Mouse (Mus musculus): ENCODE results near the gene Mms19. TPM values are rescaled to one million over a fixed set of nuclear protein-coding genes. Genes with fewer than 3 reads are reported as not detected.

The Mms19 gene
- polyA plus RNA-seq, 1 experiment, result 142 TPM

DNA sequence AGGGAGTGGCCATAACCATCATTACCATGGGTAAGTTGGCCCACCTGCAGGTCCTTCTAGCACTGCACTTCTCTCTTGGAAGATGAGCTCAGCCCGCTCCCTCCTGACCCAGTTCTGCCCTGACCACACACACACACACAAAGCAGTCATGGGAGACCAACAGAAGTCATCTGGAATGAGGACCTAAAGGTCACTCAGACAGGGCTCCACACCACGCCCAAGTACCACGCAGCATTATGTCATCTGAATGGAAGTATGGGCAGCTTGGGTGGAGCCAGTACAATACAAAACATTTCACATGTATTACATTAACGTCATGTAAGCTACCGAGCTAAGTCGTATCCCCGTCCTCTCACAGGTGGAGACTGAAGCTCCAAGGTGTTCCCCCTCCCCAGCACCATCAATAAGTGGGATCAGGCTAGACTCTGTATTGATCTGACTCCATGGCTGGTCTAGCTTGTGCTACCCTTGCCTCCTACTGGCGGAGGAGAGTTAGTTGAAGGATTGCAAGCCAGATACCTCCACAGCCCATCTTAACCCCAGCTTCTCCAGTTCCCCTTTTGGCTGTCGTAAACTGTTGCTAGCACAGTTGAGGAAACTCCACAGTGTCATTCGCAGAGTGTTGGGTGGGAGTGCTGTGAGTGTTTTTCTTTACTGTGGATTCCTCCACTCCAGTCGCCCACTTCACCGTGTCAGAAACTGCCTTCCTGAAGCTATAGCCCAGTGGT lies 20.5 kb upstream of the Mms19 start:
- WGBS, result 91% methylated on average over 12 of the region's 12 CpGs
- Histone ChIP-seq H3K4me3 (ENCODE audit: control insufficient read depth, insufficient read depth, low read length) (no peak overlapping the region), H3K27me3 (ENCODE audit: control insufficient read depth, insufficient read depth, low read length) (no peaks in the 10 kb centered on the region), H3K27ac (ENCODE audit: control insufficient read depth, insufficient read depth, low read length) (no peak overlapping the region), H3K4me1 (replicated peaks; ENCODE audit: control insufficient read depth, insufficient read depth, low read length) (peaks cover 12% of the 10 kb centered on the region), H3K36me3 (ENCODE audit: control insufficient read depth, insufficient read depth, low read length) (no peaks in the 10 kb centered on the region)
- TF ChIP-seq POLR2A (IDR thresholded peaks at IDR 0.05; ENCODE audit: control insufficient read depth, extremely low read depth, insufficient read depth, low read length, poor library complexity), result no peak
- no peak for TF ChIP-seq CTCF (IDR thresholded peaks at IDR 0.05; ENCODE audit: borderline replicate concordance, control insufficient read depth, extremely low read depth, insufficient read depth, low read length, poor library complexity)
- DNase-seq, result no peak

DNA sequence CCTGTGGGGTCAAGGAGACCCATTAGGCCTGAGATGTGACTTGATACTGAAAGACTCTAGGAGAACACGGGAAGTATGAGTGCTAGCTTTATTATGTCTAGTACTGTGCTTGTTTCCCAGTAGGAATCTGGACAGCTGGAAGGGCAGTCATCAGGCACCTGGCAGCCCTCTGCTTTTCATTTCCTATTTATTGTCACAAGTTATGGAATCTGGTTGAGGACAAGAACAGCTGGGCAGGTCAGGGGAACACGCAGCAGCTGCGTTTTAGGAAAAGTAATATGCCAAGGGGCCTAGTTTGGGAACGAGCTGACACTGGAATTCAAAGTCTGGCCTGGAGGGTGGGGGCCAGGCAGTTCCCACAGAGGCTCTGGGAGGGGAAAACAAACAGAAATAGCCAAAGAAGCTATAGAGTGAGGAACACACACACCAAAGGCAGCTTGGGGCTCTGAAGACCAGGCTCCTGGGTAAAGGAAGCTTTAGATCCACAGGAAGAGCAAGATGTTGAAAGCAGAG lies 19.5 kb upstream of the Mms19 start:
- no peaks in the 10 kb centered on the region for H3K27me3 ChIP-seq (ENCODE audit: control insufficient read depth, insufficient read depth, low read length)
- TF ChIP-seq CTCF (IDR thresholded peaks at IDR 0.05; ENCODE audit: borderline replicate concordance, control insufficient read depth, extremely low read depth, insufficient read depth, low read length, poor library complexity), result no peak
- no peak for TF ChIP-seq POLR2A (IDR thresholded peaks at IDR 0.05; ENCODE audit: control insufficient read depth, extremely low read depth, insufficient read depth, low read length, poor library complexity)
- no peak overlapping the region for H3K4me3 ChIP-seq (ENCODE audit: control insufficient read depth, insufficient read depth, low read length)
- DNase-seq, result no peak
- H3K36me3 ChIP-seq (ENCODE audit: control insufficient read depth, insufficient read depth, low read length), result no peaks in the 10 kb centered on the region
- peaks cover 6% of the 10 kb centered on the region for H3K4me1 ChIP-seq (replicated peaks; ENCODE audit: control insufficient read depth, insufficient read depth, low read length)
- no peak overlapping the region for H3K27ac ChIP-seq (ENCODE audit: control insufficient read depth, insufficient read depth, low read length)
- WGBS, result 86% methylated on average over 4 of the region's 4 CpGs

DNA sequence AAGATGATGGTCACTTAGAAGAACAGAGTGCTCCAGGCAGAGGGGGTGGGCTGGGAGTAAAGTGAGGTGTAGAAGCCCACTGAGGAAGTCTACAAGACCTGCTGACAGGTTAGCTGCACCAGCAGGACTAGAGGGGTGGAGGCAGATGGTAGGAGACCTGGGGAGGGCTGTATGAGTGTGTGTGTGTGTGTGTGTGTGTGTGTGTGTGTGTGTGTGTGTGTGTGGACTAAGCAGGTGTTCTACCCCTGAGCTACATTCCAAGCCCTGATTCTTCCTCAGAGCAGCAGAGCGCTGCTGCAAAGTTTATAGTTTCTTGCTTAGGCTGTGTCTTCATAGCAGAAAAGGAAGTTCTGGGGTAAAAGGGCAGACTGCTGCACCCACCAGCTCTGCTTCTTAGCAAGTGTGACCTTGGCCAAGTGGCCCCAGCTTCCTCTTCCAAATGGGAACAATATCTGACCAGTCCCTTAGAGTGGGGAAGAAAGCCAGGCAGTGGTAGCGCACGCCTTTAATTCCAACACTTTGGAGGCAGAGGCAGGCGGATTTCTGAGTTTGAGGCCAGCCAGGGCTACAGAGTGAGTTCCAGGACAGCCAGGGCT lies 18.8 kb upstream of the Mms19 start:
- H3K27me3 ChIP-seq (ENCODE audit: control insufficient read depth, insufficient read depth, low read length), result no peaks in the 10 kb centered on the region
- no peak overlapping the region for H3K27ac ChIP-seq (ENCODE audit: control insufficient read depth, insufficient read depth, low read length)
- no peak overlapping the region for H3K4me3 ChIP-seq (ENCODE audit: control insufficient read depth, insufficient read depth, low read length)
- 88% methylated on average over 4 of the region's 4 CpGs for WGBS
- peaks cover 2% of the 10 kb centered on the region; the same call in 1 of the 2 replicates for H3K4me1 ChIP-seq (replicated peaks; ENCODE audit: control insufficient read depth, insufficient read depth, low read length)
- DNase-seq, result no peak
- no peaks in the 10 kb centered on the region for H3K36me3 ChIP-seq (ENCODE audit: control insufficient read depth, insufficient read depth, low read length)
- no peak for TF ChIP-seq CTCF (IDR thresholded peaks at IDR 0.05; ENCODE audit: borderline replicate concordance, control insufficient read depth, extremely low read depth, insufficient read depth, low read length, poor library complexity)
- TF ChIP-seq POLR2A (IDR thresholded peaks at IDR 0.05; ENCODE audit: control insufficient read depth, extremely low read depth, insufficient read depth, low read length, poor library complexity), result no peak

DNA sequence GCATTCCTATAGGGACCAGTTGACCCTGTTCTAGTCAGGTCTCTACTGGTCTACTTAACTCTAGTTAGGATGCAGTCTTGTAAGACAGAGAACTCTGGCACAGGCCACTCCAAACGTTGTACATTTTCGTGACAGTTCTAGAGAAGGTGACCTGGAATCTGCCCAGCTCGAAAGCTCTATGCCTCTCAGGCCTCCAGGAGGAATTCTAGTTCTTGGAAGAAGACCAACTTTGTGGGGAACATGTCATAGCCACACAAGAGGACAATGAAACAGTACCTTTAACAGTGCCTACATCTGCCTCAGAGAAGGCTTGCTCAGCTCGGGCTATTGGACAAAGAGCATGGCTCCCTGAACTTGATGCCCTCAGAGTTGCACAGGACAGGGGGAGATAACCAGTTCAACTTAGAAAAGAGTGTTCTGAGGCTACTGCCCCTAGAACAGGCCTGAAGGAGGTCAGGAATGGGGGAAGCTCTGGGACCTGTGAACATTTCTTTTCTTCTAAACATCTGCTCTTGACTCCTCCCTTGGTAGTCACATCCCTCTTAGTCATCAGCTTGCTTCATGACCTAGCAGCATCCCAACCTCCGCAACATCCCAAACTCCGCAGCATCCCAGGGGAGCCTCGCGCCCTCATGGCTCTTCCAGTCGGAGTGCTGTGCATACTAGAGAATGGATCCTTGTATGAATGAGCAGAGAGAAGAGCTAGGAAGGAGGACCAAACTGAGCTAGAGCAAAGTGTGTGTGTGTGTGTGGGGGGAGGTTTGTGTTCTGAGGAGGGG lies 18.0 kb upstream of the Mms19 start:
- H3K4me3 ChIP-seq (ENCODE audit: control insufficient read depth, insufficient read depth, low read length), result no peak overlapping the region
- WGBS, result 95% methylated on average over 9 of the region's 9 CpGs
- H3K36me3 ChIP-seq (ENCODE audit: control insufficient read depth, insufficient read depth, low read length), result no peaks in the 10 kb centered on the region
- H3K27ac ChIP-seq (ENCODE audit: control insufficient read depth, insufficient read depth, low read length), result no peak overlapping the region
- H3K4me1 ChIP-seq (replicated peaks; ENCODE audit: control insufficient read depth, insufficient read depth, low read length), result 0 out of 2 replicates have a peak, but pooled peaks cover 2% of the 10 kb centered on the region
- TF ChIP-seq POLR2A (IDR thresholded peaks at IDR 0.05; ENCODE audit: control insufficient read depth, extremely low read depth, insufficient read depth, low read length, poor library complexity) (no peak), CTCF (IDR thresholded peaks at IDR 0.05; ENCODE audit: borderline replicate concordance, control insufficient read depth, extremely low read depth, insufficient read depth, low read length, poor library complexity) (no peak)
- H3K27me3 ChIP-seq (ENCODE audit: control insufficient read depth, insufficient read depth, low read length), result no peaks in the 10 kb centered on the region
- DNase-seq, result no peak

DNA sequence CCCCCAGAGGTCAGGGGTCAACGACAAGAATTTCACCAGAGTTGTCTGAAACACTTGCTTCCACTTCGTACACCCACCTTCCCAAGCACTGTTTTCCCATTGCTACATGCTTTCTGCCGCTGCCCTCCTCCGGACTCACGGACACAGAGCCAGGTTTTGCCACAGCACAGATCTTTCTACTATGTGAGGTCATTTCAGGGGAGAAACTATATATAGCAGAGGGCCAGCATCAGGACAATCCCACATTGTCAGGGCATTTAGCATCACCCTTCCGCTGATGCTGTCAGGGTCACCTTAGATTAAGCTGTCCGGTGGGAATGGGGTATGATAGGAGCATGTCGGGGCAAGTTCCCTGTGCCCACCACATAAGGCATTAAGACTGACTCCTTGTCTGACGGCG lies 16.1 kb upstream of the Mms19 start:
- no peaks in the 10 kb centered on the region for H3K36me3 ChIP-seq (ENCODE audit: control insufficient read depth, insufficient read depth, low read length)
- no peak for DNase-seq
- 0 out of 2 replicates have a peak, but pooled peaks cover 2% of the 10 kb centered on the region for H3K4me1 ChIP-seq (replicated peaks; ENCODE audit: control insufficient read depth, insufficient read depth, low read length)
- H3K4me3 ChIP-seq (ENCODE audit: control insufficient read depth, insufficient read depth, low read length), result no peak overlapping the region
- no peak overlapping the region for H3K27ac ChIP-seq (ENCODE audit: control insufficient read depth, insufficient read depth, low read length)
- H3K27me3 ChIP-seq (ENCODE audit: control insufficient read depth, insufficient read depth, low read length), result no peaks in the 10 kb centered on the region
- TF ChIP-seq CTCF (IDR thresholded peaks at IDR 0.05; ENCODE audit: borderline replicate concordance, control insufficient read depth, extremely low read depth, insufficient read depth, low read length, poor library complexity) (no peak), POLR2A (IDR thresholded peaks at IDR 0.05; ENCODE audit: control insufficient read depth, extremely low read depth, insufficient read depth, low read length, poor library complexity) (no peak)
- WGBS, result 97% methylated on average over 10 of the region's 10 CpGs

DNA sequence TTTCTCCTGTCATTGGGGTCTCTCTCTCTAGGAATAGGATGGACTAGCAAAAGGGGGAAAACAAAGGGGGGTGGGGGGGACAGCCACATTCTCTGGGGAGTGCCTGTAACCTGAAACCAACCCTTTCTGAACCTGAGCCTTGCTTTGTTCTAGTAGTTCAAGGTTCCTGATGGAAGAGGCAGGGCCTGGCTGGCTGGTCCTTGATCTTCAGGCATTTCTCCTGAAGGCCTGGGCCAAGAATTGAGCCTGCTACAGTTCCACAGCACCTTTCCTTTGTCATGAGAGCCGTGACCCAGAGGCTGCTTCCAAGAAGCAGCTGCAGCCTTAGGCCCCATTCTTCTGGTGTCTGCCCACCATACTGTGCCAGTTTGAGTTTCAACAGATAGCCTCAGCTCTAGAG lies 14.5 kb upstream of the Mms19 start:
- H3K4me3 ChIP-seq (ENCODE audit: control insufficient read depth, insufficient read depth, low read length), result no peak overlapping the region
- TF ChIP-seq CTCF (IDR thresholded peaks at IDR 0.05; ENCODE audit: borderline replicate concordance, control insufficient read depth, extremely low read depth, insufficient read depth, low read length, poor library complexity), result no peak
- no peak for TF ChIP-seq POLR2A (IDR thresholded peaks at IDR 0.05; ENCODE audit: control insufficient read depth, extremely low read depth, insufficient read depth, low read length, poor library complexity)
- WGBS, result 89% methylated on average over 1 of the region's 1 CpGs
- H3K4me1 ChIP-seq (replicated peaks; ENCODE audit: control insufficient read depth, insufficient read depth, low read length), result 0 out of 2 replicates have a peak, but pooled peaks cover 2% of the 10 kb centered on the region
- no peak for DNase-seq
- no peaks in the 10 kb centered on the region for H3K27me3 ChIP-seq (ENCODE audit: control insufficient read depth, insufficient read depth, low read length)
- no peaks in the 10 kb centered on the region for H3K36me3 ChIP-seq (ENCODE audit: control insufficient read depth, insufficient read depth, low read length)
- no peak overlapping the region for H3K27ac ChIP-seq (ENCODE audit: control insufficient read depth, insufficient read depth, low read length)
